Mouse (Mus musculus) kidney, embryonic 14.5 days (tissue): ENCODE measurements around the gene Lrrc20. TPM values are rescaled to one million over a fixed set of nuclear protein-coding genes. Genes with fewer than 3 reads are reported as not detected.

Source experiments
- ATAC-seq: fragments of 200-750 bp; cut with Nextera tagmentation; 2 replicates; pipeline ENCODE4 v1.8.0; 2017; ENCODE audit warnings: moderate number of reproducible peaks, mild to moderate bottlenecking, moderate TSS enrichment, moderate library complexity; ENCODE audit not compliant: low FRiP score, low TSS enrichment
- H3K27ac ChIP-seq: fragments of 300-500 bp; sonication (generic); 2 replicates; pipeline ENCODE4 v1.5.1; 2014; ENCODE audit warnings: low read depth, mild to moderate bottlenecking, low read length, moderate library complexity, mixed read lengths
- H3K27me3 ChIP-seq: fragments of 300-500 bp; sonication (generic); 2 replicates; pipeline ENCODE4 v1.6.1; 2014; ENCODE audit warnings: mild to moderate bottlenecking, low read length; ENCODE audit not compliant: control insufficient read depth, insufficient read depth
- H3K36me3 ChIP-seq: fragments of 300-500 bp; sonication (generic); 2 replicates; pipeline ENCODE4 v1.6.1; 2014; ENCODE audit warnings: low read length, mixed read lengths; ENCODE audit not compliant: control insufficient read depth, insufficient read depth
- H3K4me1 ChIP-seq: fragments of 300-500 bp; sonication (generic); 2 replicates; pipeline ENCODE4 v1.6.1; 2014; ENCODE audit warnings: low read length, mixed read lengths; ENCODE audit not compliant: control insufficient read depth, insufficient read depth
- H3K4me2 ChIP-seq: fragments of 300-500 bp; sonication (generic); replicated peaks from 2 replicates; pipeline ENCODE4 v1.6.1; 2014; ENCODE audit warnings: low read depth, mild to moderate bottlenecking, low read length
- H3K4me3 ChIP-seq: fragments of 300-500 bp; sonication (generic); 2 replicates; pipeline ENCODE4 v1.5.1; 2014; ENCODE audit warnings: mild to moderate bottlenecking, low read length
- H3K9ac ChIP-seq: fragments of 300-500 bp; sonication (generic); 2 replicates; pipeline ENCODE4 v1.6.1; 2014; ENCODE audit warnings: low read depth, mild to moderate bottlenecking, low read length, moderate library complexity
- H3K9me3 ChIP-seq: fragments of 300-500 bp; sonication (generic); 2 replicates; pipeline ENCODE4 v1.6.1; 2016; ENCODE audit warnings: low read length; ENCODE audit not compliant: control insufficient read depth
- WGBS: fragments of 180-500 bp; shearing (Covaris S2); extraction: QIAGEN DNeasy Blood & Tissue Kit; methylation state at CpG from one replicate; pipeline ENCODE4 v1.1.7; 2014; 5-methylcytosine and 5-hydroxymethylcytosine counted together
- polyA plus RNA-seq: library from polyadenylated mRNA; unstranded; fragments of >200 nt; fragmentation: Nextera tagmentation; extraction: Ambion mirVana; gene quantifications from 2 replicates; pipeline ENCODE4 v1.2.1, GENCODE M21; 2014

Gene Lrrc20
- polyA plus RNA-seq, 1 experiment from 2014 or later, result 9.0 TPM

DNA sequence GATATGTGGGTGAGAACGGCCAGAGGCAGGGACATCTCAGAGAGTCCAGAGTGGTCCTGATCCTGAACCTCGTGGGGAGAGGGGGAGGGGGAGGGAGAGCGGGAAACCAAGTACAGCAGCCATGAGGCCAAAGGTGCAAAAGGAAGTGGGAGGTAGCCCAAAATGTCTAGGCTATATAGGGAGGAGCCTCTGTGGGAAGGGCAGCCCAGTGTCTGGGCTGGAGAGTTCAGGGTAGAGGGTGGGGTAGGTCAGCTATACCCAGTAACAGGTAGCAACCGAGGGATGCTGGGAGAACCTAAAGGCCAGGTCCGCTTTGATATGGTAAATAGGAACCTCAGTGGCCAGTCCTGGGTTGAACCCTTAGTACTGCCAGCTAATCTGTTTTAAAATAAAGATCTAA, 149.2 kb downstream of the Lrrc20 start:
- Histone ChIP-seq H3K4me1 (peaks cover 10% of the 10 kb centered on the region), H3K36me3 (no peaks in the 10 kb centered on the region), H3K27me3 (peaks cover 15% of the 10 kb centered on the region), H3K9ac (no peak overlapping the region), H3K4me3 (no peak overlapping the region), H3K27ac (no peak overlapping the region), H3K9me3 (no peaks in the 10 kb centered on the region), H3K4me2 (no peak overlapping the region)
- 20% methylated on average over 5 of the region's 5 CpGs for WGBS
- ATAC-seq, result peak; percentile 61

DNA sequence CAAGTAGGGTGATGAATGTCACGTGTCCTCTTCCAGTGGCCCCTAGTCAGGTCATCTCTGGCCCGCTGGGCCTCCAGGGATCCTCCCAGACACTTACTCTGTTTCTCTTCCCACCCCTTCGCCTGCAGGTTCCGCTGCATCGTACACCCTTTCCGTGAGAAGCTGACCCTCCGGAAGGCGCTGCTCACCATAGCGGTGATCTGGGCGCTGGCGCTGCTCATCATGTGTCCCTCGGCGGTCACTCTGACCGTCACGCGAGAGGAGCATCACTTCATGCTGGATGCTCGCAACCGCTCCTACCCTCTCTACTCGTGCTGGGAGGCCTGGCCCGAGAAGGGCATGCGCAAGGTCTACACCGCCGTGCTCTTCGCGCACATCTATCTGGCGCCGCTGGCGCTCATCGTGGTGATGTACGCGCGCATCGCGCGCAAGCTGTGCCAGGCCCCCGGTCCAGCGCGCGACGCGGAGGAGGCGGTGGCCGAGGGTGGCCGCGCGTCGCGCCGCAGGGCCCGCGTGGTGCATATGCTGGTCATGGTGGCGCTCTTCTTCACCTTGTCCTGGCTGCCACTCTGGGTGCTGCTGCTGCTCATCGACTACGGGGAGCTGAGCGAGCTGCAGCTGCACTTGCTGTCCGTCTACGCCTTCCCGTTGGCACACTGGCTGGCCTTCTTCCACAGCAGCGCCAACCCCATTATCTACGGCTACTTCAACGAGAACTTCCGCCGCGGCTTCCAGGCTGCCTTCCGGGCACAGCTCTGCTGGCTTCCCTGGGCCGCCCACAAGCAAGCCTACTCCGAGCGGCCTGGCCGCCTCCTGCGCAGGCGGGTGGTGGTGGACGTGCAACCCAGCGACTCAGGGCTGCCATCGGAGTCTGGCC, 150.0 kb downstream of the Lrrc20 start:
- Histone ChIP-seq H3K36me3 (no peaks in the 10 kb centered on the region), H3K27ac (no peak overlapping the region), H3K4me1 (peaks cover 10% of the 10 kb centered on the region), H3K27me3 (peaks cover 15% of the 10 kb centered on the region), H3K4me2 (peak overlapping the region; percentile 86), H3K4me3 (peak overlapping the region; percentile 44), H3K9ac (peak overlapping the region; percentile 42; the same call in 1 of the 2 replicates), H3K9me3 (no peaks in the 10 kb centered on the region)
- WGBS, result 3% methylated on average over 74 of the region's 74 CpGs
- ATAC-seq, result peak; percentile 54

DNA sequence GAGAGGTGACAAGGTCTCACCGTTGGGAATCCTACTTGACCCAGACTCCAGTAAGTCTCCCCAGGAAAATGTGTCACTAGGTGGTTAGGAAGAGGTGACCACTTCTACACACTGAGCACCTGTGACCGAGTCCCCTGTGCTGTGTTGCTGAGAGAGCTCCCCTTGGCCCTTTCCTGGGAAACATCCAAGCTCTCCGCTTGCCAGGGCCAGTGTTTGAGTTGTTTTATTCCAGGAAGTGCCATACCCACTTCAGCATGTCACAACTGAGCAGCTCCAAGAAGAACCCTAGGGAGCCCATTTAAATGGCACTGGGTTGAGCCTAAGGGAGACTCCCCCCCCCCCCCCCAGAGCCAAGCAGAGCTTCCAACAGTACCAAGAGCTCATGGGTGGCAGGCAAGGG, 150.9 kb downstream of the Lrrc20 start:
- no peaks in the 10 kb centered on the region for H3K36me3 ChIP-seq
- H3K9me3 ChIP-seq, result no peaks in the 10 kb centered on the region
- peaks cover 10% of the 10 kb centered on the region for H3K4me1 ChIP-seq
- no peak overlapping the region for H3K4me2 ChIP-seq
- WGBS, result 86% methylated on average over 3 of the region's 3 CpGs
- peaks cover 15% of the 10 kb centered on the region for H3K27me3 ChIP-seq
- no peak overlapping the region for H3K27ac ChIP-seq
- H3K4me3 ChIP-seq, result no peak overlapping the region
- H3K9ac ChIP-seq, result no peak overlapping the region
- no peak for ATAC-seq

DNA sequence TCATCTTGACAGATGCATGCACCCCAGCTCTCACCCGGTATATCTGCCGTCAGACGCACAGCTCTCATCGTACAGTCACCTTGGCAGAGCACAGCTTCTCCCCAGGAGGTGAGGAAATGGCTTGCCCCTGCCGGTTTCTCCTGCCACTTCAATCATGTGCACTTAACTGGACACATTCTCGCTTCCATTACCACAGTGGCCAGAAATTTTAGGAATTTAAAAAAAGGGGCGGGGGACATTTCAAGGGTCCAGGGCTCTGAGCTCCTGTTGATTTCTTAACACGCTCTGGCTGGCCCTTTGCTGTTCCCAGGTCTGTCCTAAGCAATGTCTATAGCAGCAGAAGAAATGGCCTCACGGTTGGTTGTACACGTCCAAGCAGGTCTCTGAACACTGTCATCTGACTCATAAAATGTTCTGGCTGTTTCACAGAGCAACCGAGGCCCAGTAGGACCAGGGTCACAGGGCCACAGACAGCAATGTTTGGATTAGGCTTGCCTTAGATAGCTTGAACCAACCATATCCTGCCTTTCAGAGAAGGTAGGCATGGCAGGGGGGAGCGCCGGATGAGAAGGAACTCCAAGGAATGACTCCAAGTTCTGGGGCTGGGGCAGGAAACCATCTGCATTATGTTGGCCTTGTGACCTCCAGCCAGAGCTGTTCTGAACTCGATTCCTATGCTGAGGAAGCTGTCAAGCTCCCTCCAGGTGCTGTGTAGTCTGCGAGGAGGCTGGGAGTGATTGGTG, 151.8 kb downstream of the Lrrc20 start:
- Histone ChIP-seq H3K9me3 (no peaks in the 10 kb centered on the region), H3K4me1 (peaks cover 10% of the 10 kb centered on the region), H3K4me3 (no peak overlapping the region), H3K27me3 (peaks cover 15% of the 10 kb centered on the region), H3K27ac (no peak overlapping the region), H3K9ac (no peak overlapping the region), H3K4me2 (no peak overlapping the region), H3K36me3 (no peaks in the 10 kb centered on the region)
- ATAC-seq, result no peak
- WGBS, result 65% methylated on average over 15 of the region's 15 CpGs

DNA sequence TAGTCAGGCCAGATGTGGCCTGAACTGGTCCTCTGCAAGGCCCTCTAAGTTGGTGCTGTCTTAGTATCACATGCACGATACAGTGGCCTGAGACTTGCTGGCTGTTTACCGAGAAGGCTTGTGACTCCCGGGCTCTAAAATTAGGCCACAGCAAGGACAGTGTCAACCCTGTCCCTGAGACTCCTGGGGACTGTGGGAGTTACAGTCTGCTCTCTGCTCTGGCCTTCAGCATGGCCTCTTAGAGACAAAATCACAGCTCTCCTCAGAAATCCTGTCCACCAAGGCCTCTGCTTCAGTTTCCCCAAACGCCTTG, 152.3 kb downstream of the Lrrc20 start:
- no peaks in the 10 kb centered on the region for H3K36me3 ChIP-seq
- no peaks in the 10 kb centered on the region for H3K9me3 ChIP-seq
- H3K4me3 ChIP-seq, result no peak overlapping the region
- peaks cover 15% of the 10 kb centered on the region for H3K27me3 ChIP-seq
- 87% methylated on average over 4 of the region's 4 CpGs for WGBS
- no peak overlapping the region for H3K27ac ChIP-seq
- H3K9ac ChIP-seq, result no peak overlapping the region
- ATAC-seq, result no peak
- peaks cover 10% of the 10 kb centered on the region for H3K4me1 ChIP-seq
- H3K4me2 ChIP-seq, result no peak overlapping the region

Other genes starting within 250 kb of the Lrrc20 start
- 1.3 and 1.4 TPM in 2 replicates for gene Adamts14, start 202.4 kb upstream of the Lrrc20 start, polyA plus RNA-seq
- not detected in 2 replicates for gene Prf1, start 178.0 kb upstream of the Lrrc20 start, polyA plus RNA-seq
- 14.9 and 25.5 TPM in 2 replicates for gene Pald1, start 92.3 kb upstream of the Lrrc20 start, polyA plus RNA-seq
- gene Nodal, start 57.8 kb upstream of the Lrrc20 start, polyA plus RNA-seq, result 0.30 and 0.44 TPM in 2 replicates
- 54.4 and 61.9 TPM in 2 replicates for gene Eif4ebp2, start 23.1 kb upstream of the Lrrc20 start, polyA plus RNA-seq
- 0.27 TPM in 1 of 2 replicates, not detected in the other for gene Npffr1, start 119.7 kb downstream of the Lrrc20 start, polyA plus RNA-seq
- 205 and 217 TPM in 2 replicates for gene Ppa1, start 172.8 kb downstream of the Lrrc20 start, polyA plus RNA-seq
- gene Sar1a, start 204.5 kb downstream of the Lrrc20 start, polyA plus RNA-seq, result 161 and 246 TPM in 2 replicates
- gene Tysnd1, start 219.7 kb downstream of the Lrrc20 start, polyA plus RNA-seq, result 28.8 and 40.3 TPM in 2 replicates
- gene Aifm2, start 239.5 kb downstream of the Lrrc20 start, polyA plus RNA-seq, result 10.1 and 15.1 TPM in 2 replicates